Mouse (Mus musculus) limb, embryonic 13.5 days (tissue): ENCODE measurements around the gene Tor1a. TPM values are rescaled to one million over a fixed set of nuclear protein-coding genes. Genes with fewer than 3 reads are reported as not detected.
A peak's percentile ranks its signal among the peaks of the same experiment; 100 is the strongest.
"Not testable (repeated sequence)": the region's sequence is repeated elsewhere in the genome, so short reads cannot be mapped to it uniquely, and the experiment has no call there.

Experiments used
- ATAC-seq: fragments of 200-750 bp; cut with Nextera tagmentation; 2 replicates; pipeline ENCODE4 v1.8.0; 2017; ENCODE audit warnings: low read depth, moderate number of reproducible peaks, moderate TSS enrichment; ENCODE audit not compliant: low FRiP score
- H3K27ac ChIP-seq: fragments of 300-500 bp; sonication (generic); 2 replicates; pipeline ENCODE4 v1.5.1; 2015; ENCODE audit warnings: inconsistent platforms, mild to moderate bottlenecking, moderate library complexity
- H3K27me3 ChIP-seq: fragments of 300-500 bp; sonication (generic); 2 replicates; pipeline ENCODE4 v1.6.1; 2015; ENCODE audit warnings: mild to moderate bottlenecking, inconsistent platforms
- H3K36me3 ChIP-seq: fragments of 300-500 bp; sonication (generic); 2 replicates; pipeline ENCODE4 v1.6.1; 2015; ENCODE audit warnings: inconsistent platforms, mild to moderate bottlenecking, moderate library complexity
- H3K4me1 ChIP-seq: fragments of 300-500 bp; sonication (generic); 2 replicates; pipeline ENCODE4 v1.6.1; 2015; ENCODE audit warnings: inconsistent platforms
- H3K4me2 ChIP-seq: fragments of 300-500 bp; sonication (generic); replicated peaks from 2 replicates; pipeline ENCODE4 v1.6.1; 2015; ENCODE audit warnings: inconsistent platforms, mild to moderate bottlenecking, moderate library complexity
- H3K4me3 ChIP-seq: fragments of 300-500 bp; sonication (generic); 2 replicates; pipeline ENCODE4 v1.5.1; 2015; ENCODE audit warnings: moderate library complexity, mild to moderate bottlenecking, inconsistent platforms
- H3K9ac ChIP-seq: fragments of 300-500 bp; sonication (generic); 2 replicates; pipeline ENCODE4 v1.6.1; 2015; ENCODE audit warnings: mild to moderate bottlenecking, inconsistent platforms
- H3K9me3 ChIP-seq: fragments of 300-500 bp; sonication (generic); 2 replicates; pipeline ENCODE4 v1.6.1; 2016; ENCODE audit warnings: inconsistent platforms
- WGBS: fragments of 180-500 bp; shearing (Covaris S2); methylation state at CpG from one replicate; pipeline ENCODE4 v1.1.7; 2015; 5-methylcytosine and 5-hydroxymethylcytosine counted together
- polyA plus RNA-seq: library from polyadenylated mRNA; unstranded; fragments of >200 nt; fragmentation: Nextera tagmentation; extraction: Ambion mirVana; gene quantifications from 2 replicates; pipeline ENCODE4 v1.2.1, GENCODE M21; 2015

Gene Tor1a
- polyA plus RNA-seq, 1 experiment from 2014 or later, result 82.7 TPM

GRCm38 (mm10) chr2:30928893-30929482, 38.7 kb downstream of the Tor1a start:
- Histone ChIP-seq H3K4me1 (peaks cover 27% of the 10 kb centered on the region), H3K27me3 (no peaks in the 10 kb centered on the region), H3K36me3 (no peaks in the 10 kb centered on the region), H3K4me3 (peak overlapping the region; percentile 30), H3K9me3 (no peaks in the 10 kb centered on the region), H3K9ac (no peak overlapping the region), H3K27ac (no peak overlapping the region), H3K4me2 (peak overlapping the region; percentile 65)
- 27% methylated on average over 12 of the region's 12 CpGs for WGBS
- no peak for ATAC-seq

GRCm38 (mm10) chr2:30927844-30928628, 39.7 kb downstream of the Tor1a start:
- Histone ChIP-seq H3K4me1 (peaks cover 27% of the 10 kb centered on the region), H3K36me3 (no peaks in the 10 kb centered on the region), H3K4me3 (no peak overlapping the region), H3K27ac (no peak overlapping the region), H3K9me3 (no peaks in the 10 kb centered on the region), H3K9ac (no peak overlapping the region), H3K4me2 (no peak overlapping the region), H3K27me3 (no peaks in the 10 kb centered on the region)
- ATAC-seq, result peak; percentile 77
- WGBS, result 21% methylated on average over 14 of the region's 14 CpGs

- H3K27ac ChIP-seq, result peak overlapping the region; percentile 10; the same call in 1 of the 2 replicates
- H3K27me3 ChIP-seq, result no peaks in the 10 kb centered on the region
- 59% methylated on average over 9 of the region's 9 CpGs for WGBS
- no peak overlapping the region for H3K4me2 ChIP-seq
- no peak overlapping the region for H3K4me3 ChIP-seq
- H3K4me1 ChIP-seq, result peaks cover 27% of the 10 kb centered on the region
- no peaks in the 10 kb centered on the region for H3K9me3 ChIP-seq
- peak overlapping the region; percentile 13; the same call in 1 of the 2 replicates for H3K9ac ChIP-seq
- no peak for ATAC-seq
- H3K36me3 ChIP-seq, result no peaks in the 10 kb centered on the region
Measured at GRCm38 (mm10) chr2:30927151-30927781, 40.5 kb downstream of the Tor1a start.

- Histone ChIP-seq H3K4me2 (no peak overlapping the region), H3K4me3 (no peak overlapping the region), H3K36me3 (no peaks in the 10 kb centered on the region), H3K9me3 (no peaks in the 10 kb centered on the region), H3K27ac (no peak overlapping the region), H3K27me3 (no peaks in the 10 kb centered on the region), H3K9ac (no peak overlapping the region), H3K4me1 (peaks cover 27% of the 10 kb centered on the region)
- 81% methylated on average over 4 of the region's 4 CpGs for WGBS
- no peak for ATAC-seq
Measured at GRCm38 (mm10) chr2:30926381-30926780, 41.4 kb downstream of the Tor1a start.

GRCm38 (mm10) chr2:30925181-30925580, 42.6 kb downstream of the Tor1a start:
- no peaks in the 10 kb centered on the region for H3K27me3 ChIP-seq
- 80% methylated on average over 4 of the region's 4 CpGs for WGBS
- no peaks in the 10 kb centered on the region for H3K9me3 ChIP-seq
- ATAC-seq, result no peak
- H3K4me3 ChIP-seq, result no peak overlapping the region
- H3K4me2 ChIP-seq, result no peak overlapping the region
- no peak overlapping the region for H3K27ac ChIP-seq
- H3K4me1 ChIP-seq, result peaks cover 27% of the 10 kb centered on the region
- no peaks in the 10 kb centered on the region for H3K36me3 ChIP-seq
- H3K9ac ChIP-seq, result 0 out of 2 replicates have a peak overlapping the region, but pooled peaks have one; percentile 5

GRCm38 (mm10) chr2:30923099-30923498, 44.6 kb downstream of the Tor1a start:
- Histone ChIP-seq H3K4me2 (no peak overlapping the region), H3K27ac (no peak overlapping the region), H3K9me3 (no peaks in the 10 kb centered on the region), H3K36me3 (no peaks in the 10 kb centered on the region), H3K4me3 (no peak overlapping the region), H3K27me3 (no peaks in the 10 kb centered on the region), H3K4me1 (peaks cover 21% of the 10 kb centered on the region), H3K9ac (no peak overlapping the region)
- no peak for ATAC-seq
- WGBS, result 62% methylated on average over 3 of the region's 3 CpGs

GRCm38 (mm10) chr2:30920216-30920615, 47.5 kb downstream of the Tor1a start:
- no peaks in the 10 kb centered on the region for H3K36me3 ChIP-seq
- WGBS, result 81% methylated on average over 7 of the region's 7 CpGs
- no peak overlapping the region for H3K4me2 ChIP-seq
- no peak overlapping the region for H3K27ac ChIP-seq
- H3K9me3 ChIP-seq, result no peaks in the 10 kb centered on the region
- H3K4me1 ChIP-seq, result peaks cover 22% of the 10 kb centered on the region
- no peak overlapping the region for H3K4me3 ChIP-seq
- no peaks in the 10 kb centered on the region for H3K27me3 ChIP-seq
- no peak overlapping the region for H3K9ac ChIP-seq
- ATAC-seq, result no peak

- no peaks in the 10 kb centered on the region for H3K9me3 ChIP-seq
- no peak overlapping the region for H3K9ac ChIP-seq
- 44% methylated on average over 8 of the region's 8 CpGs for WGBS
- no peaks in the 10 kb centered on the region for H3K27me3 ChIP-seq
- H3K4me3 ChIP-seq, result no peak overlapping the region
- no peaks in the 10 kb centered on the region for H3K36me3 ChIP-seq
- H3K4me1 ChIP-seq, result peaks cover 32% of the 10 kb centered on the region
- no peak overlapping the region for H3K4me2 ChIP-seq
- ATAC-seq, result no peak
- H3K27ac ChIP-seq, result no peak overlapping the region
Measured at GRCm38 (mm10) chr2:30918780-30919329, 48.9 kb downstream of the Tor1a start.

- no peak for ATAC-seq
- H3K27me3 ChIP-seq, result no peaks in the 10 kb centered on the region
- no peaks in the 10 kb centered on the region for H3K36me3 ChIP-seq
- no peaks in the 10 kb centered on the region for H3K9me3 ChIP-seq
- no peak overlapping the region for H3K4me2 ChIP-seq
- 0 out of 2 replicates have a peak overlapping the region, but pooled peaks have one; percentile 25 for H3K9ac ChIP-seq
- WGBS, result 59% methylated on average over 6 of the region's 6 CpGs
- H3K4me1 ChIP-seq, result peaks cover 32% of the 10 kb centered on the region
- no peak overlapping the region for H3K27ac ChIP-seq
- no peak overlapping the region for H3K4me3 ChIP-seq
Measured at GRCm38 (mm10) chr2:30918126-30918525, 49.6 kb downstream of the Tor1a start.

- no peak for ATAC-seq
- Histone ChIP-seq H3K27ac (no peak overlapping the region), H3K36me3 (no peaks in the 10 kb centered on the region), H3K9ac (0 out of 2 replicates have a peak overlapping the region, but pooled peaks have one; percentile 25), H3K4me1 (peaks cover 36% of the 10 kb centered on the region), H3K4me2 (no peak overlapping the region), H3K9me3 (no peaks in the 10 kb centered on the region), H3K4me3 (no peak overlapping the region), H3K27me3 (no peaks in the 10 kb centered on the region)
- 87% methylated on average over 7 of the region's 7 CpGs for WGBS
Measured at GRCm38 (mm10) chr2:30917649-30918048, 50.1 kb downstream of the Tor1a start.

- not testable (repeated sequence) for H3K27ac ChIP-seq, H3K9ac ChIP-seq, ATAC-seq, H3K36me3 ChIP-seq, H3K9me3 ChIP-seq, H3K27me3 ChIP-seq, H3K4me2 ChIP-seq, H3K4me3 ChIP-seq
- H3K4me1 ChIP-seq, result peaks cover 43% of the 10 kb centered on the region
- WGBS, result 66% methylated on average over 6 of the region's 6 CpGs
Measured at GRCm38 (mm10) chr2:30915933-30916332, 51.8 kb downstream of the Tor1a start.

- Histone ChIP-seq H3K36me3 (no peaks in the 10 kb centered on the region), H3K9ac (no peak overlapping the region), H3K4me2 (no peak overlapping the region), H3K27me3 (no peaks in the 10 kb centered on the region), H3K4me3 (no peak overlapping the region), H3K4me1 (peaks cover 43% of the 10 kb centered on the region), H3K9me3 (no peaks in the 10 kb centered on the region), H3K27ac (0 out of 2 replicates have a peak overlapping the region, but pooled peaks have one; percentile 10)
- 81% methylated on average over 5 of the region's 5 CpGs for WGBS
- ATAC-seq, result no peak
Measured at GRCm38 (mm10) chr2:30915376-30915775, 52.4 kb downstream of the Tor1a start.
